ENCODE assay signal across 1 mouse cellular context in genomic region chr1:44173903-44174302, GRCm38 (mm10).
TF ChIP-seq lines count a peak whose summit lies in the region.

No protein-coding gene starts in this region.

TF ChIP-seq in CH12.LX, 34 proteins besides CTCF, POLR2A, EP300 and RAD21:
- no peak for TF ChIP-seq ELF1 (IDR thresholded peaks at IDR 0.05; ENCODE audit: low read depth, low read length)
- no peak for TF ChIP-seq MYC (IDR thresholded peaks at IDR 0.05; ENCODE audit: low read depth, low read length)
- TF ChIP-seq TCF12 (IDR thresholded peaks at IDR 0.05; ENCODE audit: low read depth, low read length), result no peak
- no peak for TF ChIP-seq TBP (conservative IDR thresholded peaks at IDR 0.05; ENCODE audit: low read depth, low read length)
- TF ChIP-seq GABPA (IDR thresholded peaks at IDR 0.05; ENCODE audit: insufficient replicate concordance, low read depth, low read length), result no peak
- no peak for TF ChIP-seq POLR2AphosphoS2 (IDR thresholded peaks at IDR 0.05; ENCODE audit: low read depth, low read length)
- TF ChIP-seq NELFE (IDR thresholded peaks at IDR 0.05; ENCODE audit: low read depth, low read length), result no peak
- TF ChIP-seq SMC3 (IDR thresholded peaks at IDR 0.05; ENCODE audit: low read depth, low read length), result peak; percentile 56
